Mouse (Mus musculus): Measurements from ENCODE around the gene Ikzf1. TPM values are rescaled to one million over a fixed set of nuclear protein-coding genes. Genes with fewer than 3 reads are reported as not detected.
A peak's percentile ranks its signal among the peaks of the same experiment; 100 is the strongest.

The Ikzf1 gene
- polyA plus RNA-seq, 1 experiment from 2014 or later: 0.39 TPM

DNA sequence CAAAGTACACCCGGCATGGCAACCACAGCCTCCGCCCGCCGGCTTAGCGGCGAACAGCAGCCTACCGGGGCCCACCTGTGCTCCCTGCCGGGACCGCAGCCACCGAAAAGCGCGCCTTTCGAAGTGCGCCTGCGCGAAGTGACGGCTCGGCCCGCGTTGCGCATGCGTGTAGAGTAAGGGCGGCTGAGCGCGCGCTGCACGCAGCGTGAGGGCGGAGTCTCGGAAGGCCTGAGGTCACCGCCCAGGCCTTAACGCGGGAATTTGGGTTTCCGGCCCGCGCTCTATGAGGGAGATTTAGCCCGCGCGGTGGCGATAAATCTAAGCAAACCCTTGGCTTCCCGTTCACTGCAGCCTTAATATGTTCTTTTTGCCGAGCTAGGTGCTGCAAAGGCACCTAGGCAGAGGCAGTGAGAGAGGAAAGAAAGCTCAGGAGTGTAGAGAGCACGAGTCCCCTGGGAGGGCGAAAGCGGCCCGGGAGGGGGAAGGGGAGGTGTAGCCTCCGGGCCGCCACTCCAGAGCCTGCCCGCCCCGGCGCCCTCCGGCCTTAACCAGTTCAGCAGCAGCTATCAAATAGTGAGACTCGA, 124.1 kb downstream of the Ikzf1 start, which contains the start of gene Fignl1:
Gene Fignl1 (minus strand): TSS at position 143 of the 584 bp plus-strand sequence.
- peak within 1 kb of the TSS; percentile 95 for H3K4me2 ChIP-seq (replicated peaks; ENCODE audit: low read depth)
- under 1% methylated on average over 53 of the region's 53 CpGs for WGBS
- peak within 1 kb of the TSS; percentile 96 for H3K27ac ChIP-seq (replicated peaks)
- no peaks in the 10 kb centered on the region for H3K36me3 ChIP-seq (ENCODE audit: control insufficient read depth, insufficient read depth, low read length)
- H3K9ac ChIP-seq (ENCODE audit: low read length): peak within 1 kb of the TSS; percentile 71
- peak within 1 kb of the TSS; percentile 73 for H3K4me3 ChIP-seq (ENCODE audit: low read depth, low read length)
- TF ChIP-seq EP300 (optimal IDR thresholded peaks at IDR 0.05) (no peak), CTCF (IDR thresholded peaks at IDR 0.05; ENCODE audit: low read depth) (peak; percentile 41; the same call in 1 of the 2 replicates)
- ATAC-seq (ENCODE audit: low FRiP score, low TSS enrichment) (peak; percentile 98), DNase-seq (ENCODE audit: low spot score) (peak; percentile 97)
- no peaks in the 10 kb centered on the region for H3K27me3 ChIP-seq (ENCODE audit: control insufficient read depth, insufficient read depth, low read length)
- no peaks in the 10 kb centered on the region for H3K4me1 ChIP-seq (replicated peaks; ENCODE audit: control insufficient read depth, insufficient read depth)
- H3K9me3 ChIP-seq (ENCODE audit: control insufficient read depth, low read length): no peaks in the 10 kb centered on the region

DNA sequence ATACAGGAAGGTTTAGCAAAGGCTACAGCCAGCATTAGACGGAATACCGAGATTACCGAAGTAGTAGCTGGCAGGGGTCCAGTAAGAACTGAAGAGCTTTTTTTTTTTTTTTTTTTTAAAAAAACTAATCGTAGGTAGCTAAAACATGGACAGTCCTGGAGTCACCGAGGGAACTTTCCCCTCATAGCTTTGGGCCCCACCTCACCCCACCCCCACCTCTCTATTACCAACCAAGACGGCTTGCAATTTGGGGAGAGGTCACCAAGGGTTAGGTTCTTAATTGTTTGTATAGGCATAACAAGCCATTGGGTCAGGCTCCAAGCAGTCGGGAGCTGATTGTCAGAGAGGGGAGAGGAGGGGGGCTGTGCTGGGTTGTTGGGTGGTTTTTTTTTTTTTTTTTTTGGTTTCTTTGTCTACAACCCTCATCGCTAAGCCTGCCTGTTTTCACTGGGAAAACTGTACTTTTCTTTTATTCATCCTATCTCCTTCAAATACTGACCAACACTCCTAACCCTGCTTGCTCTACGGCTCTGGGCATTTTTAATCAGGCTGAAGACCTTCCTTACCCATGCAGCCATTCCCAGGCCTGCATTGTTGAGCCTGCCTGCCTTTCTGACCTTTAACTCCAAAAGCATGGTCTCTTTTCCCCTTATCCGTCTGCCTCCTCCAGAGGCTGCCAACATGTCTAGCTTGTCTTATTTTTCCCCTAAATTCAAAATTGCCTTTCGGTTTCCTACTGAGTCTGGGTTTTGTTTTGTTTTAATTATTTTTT, 124.8 kb downstream of the Ikzf1 start:
- WGBS: 10% methylated on average over 11 of the region's 11 CpGs
- no peak for DNase-seq (ENCODE audit: low spot score)
- peak; percentile 5; the same call in 1 of the 2 replicates for ATAC-seq (ENCODE audit: low FRiP score, low TSS enrichment)

DNA sequence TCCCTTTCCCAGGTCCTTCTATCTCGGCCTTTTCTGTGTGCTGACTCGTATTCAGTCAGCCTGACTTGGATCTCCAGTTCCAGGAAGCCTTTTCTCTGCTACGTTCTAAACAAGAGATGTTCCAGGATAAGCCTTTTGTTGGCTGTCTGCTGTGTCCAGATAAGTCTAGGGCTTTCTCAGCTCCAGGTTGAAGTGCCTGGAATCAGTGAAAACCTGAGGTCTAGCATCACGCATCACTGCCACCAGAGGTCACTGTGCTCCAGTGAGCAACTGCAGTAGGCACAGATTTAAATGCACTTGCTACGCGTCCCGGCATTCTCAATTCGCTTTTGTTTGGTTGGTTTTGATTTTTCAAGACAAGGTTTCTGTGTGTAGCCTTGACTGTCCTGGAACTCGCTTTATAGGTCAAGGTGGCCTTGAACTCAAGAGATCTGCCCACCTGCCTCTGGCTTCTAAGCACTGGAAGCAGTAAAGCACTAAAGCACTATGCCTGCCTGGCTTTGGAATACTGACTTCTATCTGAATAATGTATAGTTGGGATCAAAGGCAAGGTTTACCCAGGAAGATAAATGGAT, 127.2 kb downstream of the Ikzf1 start:
- Histone ChIP-seq H3K27me3 (ENCODE audit: control insufficient read depth, insufficient read depth, low read length) (no peaks in the 10 kb centered on the region), H3K9ac (ENCODE audit: low read length) (no peak overlapping the region), H3K9me3 (ENCODE audit: control insufficient read depth, low read length) (no peaks in the 10 kb centered on the region), H3K36me3 (ENCODE audit: control insufficient read depth, insufficient read depth, low read length) (no peaks in the 10 kb centered on the region), H3K4me2 (replicated peaks; ENCODE audit: low read depth) (peak overlapping the region; percentile 44), H3K4me3 (ENCODE audit: low read depth, low read length) (no peak overlapping the region), H3K27ac (replicated peaks) (no peak overlapping the region), H3K4me1 (replicated peaks; ENCODE audit: control insufficient read depth, insufficient read depth) (no peaks in the 10 kb centered on the region)
- ATAC-seq (ENCODE audit: low FRiP score, low TSS enrichment) (0 out of 2 replicates have a peak, but pooled peaks have one; percentile 24), DNase-seq (ENCODE audit: low spot score) (peak; percentile 81)
- 21% methylated on average over 9 of the region's 9 CpGs for WGBS
- TF ChIP-seq EP300 (optimal IDR thresholded peaks at IDR 0.05) (no peak), CTCF (IDR thresholded peaks at IDR 0.05; ENCODE audit: low read depth) (peak; percentile 96)

More for the DNA sequence above, 124.8 kb downstream of the Ikzf1 start:
- TF ChIP-seq CTCF (IDR thresholded peaks at IDR 0.05; ENCODE audit: low read depth) (no peak), EP300 (optimal IDR thresholded peaks at IDR 0.05) (no peak)
- Histone ChIP-seq H3K9ac (ENCODE audit: low read length) (peak overlapping the region; percentile 71), H3K4me3 (ENCODE audit: low read depth, low read length) (peak overlapping the region; percentile 73), H3K36me3 (ENCODE audit: control insufficient read depth, insufficient read depth, low read length) (no peaks in the 10 kb centered on the region), H3K4me2 (replicated peaks; ENCODE audit: low read depth) (peak overlapping the region; percentile 95), H3K27me3 (ENCODE audit: control insufficient read depth, insufficient read depth, low read length) (no peaks in the 10 kb centered on the region), H3K9me3 (ENCODE audit: control insufficient read depth, low read length) (no peaks in the 10 kb centered on the region), H3K4me1 (replicated peaks; ENCODE audit: control insufficient read depth, insufficient read depth) (no peaks in the 10 kb centered on the region), H3K27ac (replicated peaks) (peak overlapping the region; percentile 96)

DNA sequence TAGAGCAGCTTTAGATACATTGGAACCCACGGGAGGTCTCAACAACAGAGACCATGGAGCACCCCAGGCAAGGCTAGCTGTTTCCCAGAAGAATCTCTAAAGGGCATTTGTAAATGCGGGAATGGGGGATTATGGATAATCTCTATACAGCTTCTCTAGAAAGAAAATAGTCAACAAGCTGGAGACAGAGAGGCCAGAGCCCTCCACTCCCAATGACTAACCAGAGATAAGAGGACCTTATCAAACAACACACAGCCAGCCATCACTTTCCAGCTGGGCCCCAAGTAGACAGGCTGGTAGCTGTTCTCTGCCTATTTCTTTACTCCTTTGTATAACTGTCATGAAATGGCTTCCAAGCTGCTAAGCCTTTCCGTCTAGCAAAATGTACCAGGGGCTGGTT, 130.9 kb downstream of the Ikzf1 start:
- H3K4me2 ChIP-seq (replicated peaks; ENCODE audit: low read depth): no peak overlapping the region
- ATAC-seq (ENCODE audit: low FRiP score, low TSS enrichment) (no peak), DNase-seq (ENCODE audit: low spot score) (no peak)
- no peak for TF ChIP-seq EP300 (optimal IDR thresholded peaks at IDR 0.05)
- TF ChIP-seq CTCF (IDR thresholded peaks at IDR 0.05; ENCODE audit: low read depth): no peak
- no peaks in the 10 kb centered on the region for H3K4me1 ChIP-seq (replicated peaks; ENCODE audit: control insufficient read depth, insufficient read depth)
- no peaks in the 10 kb centered on the region for H3K9me3 ChIP-seq (ENCODE audit: control insufficient read depth, low read length)
- H3K4me3 ChIP-seq (ENCODE audit: low read depth, low read length): no peak overlapping the region
- WGBS: 54% methylated on average over 3 of the region's 3 CpGs
- no peaks in the 10 kb centered on the region for H3K27me3 ChIP-seq (ENCODE audit: control insufficient read depth, insufficient read depth, low read length)
- no peak overlapping the region for H3K27ac ChIP-seq (replicated peaks)
- H3K36me3 ChIP-seq (ENCODE audit: control insufficient read depth, insufficient read depth, low read length): no peaks in the 10 kb centered on the region
- no peak overlapping the region for H3K9ac ChIP-seq (ENCODE audit: low read length)

DNA sequence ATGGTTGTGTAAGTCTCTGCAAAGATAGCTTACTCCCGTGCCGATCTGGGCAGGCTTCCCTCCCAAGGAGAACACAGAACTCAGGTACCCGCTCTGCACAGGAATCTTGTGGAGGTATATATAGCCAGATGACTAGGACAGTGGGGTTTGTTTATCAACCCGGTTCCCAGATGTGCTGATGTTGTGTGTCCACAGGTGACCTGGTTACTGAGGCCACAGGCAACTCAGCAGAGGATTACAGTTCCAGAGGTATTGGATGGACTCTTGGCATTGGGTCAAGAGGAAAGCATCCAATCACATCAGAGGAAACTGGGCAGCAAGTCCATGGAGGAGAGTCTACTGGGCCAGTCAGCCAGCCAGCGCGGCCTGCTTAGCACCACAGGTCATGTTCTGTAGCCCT, 134.0 kb downstream of the Ikzf1 start:
- no peak overlapping the region for H3K4me2 ChIP-seq (replicated peaks; ENCODE audit: low read depth)
- H3K9ac ChIP-seq (ENCODE audit: low read length): no peak overlapping the region
- no peak for DNase-seq (ENCODE audit: low spot score)
- no peaks in the 10 kb centered on the region; the same call in 1 of the 2 replicates for H3K4me1 ChIP-seq (replicated peaks; ENCODE audit: control insufficient read depth, insufficient read depth)
- H3K27me3 ChIP-seq (ENCODE audit: control insufficient read depth, insufficient read depth, low read length): no peaks in the 10 kb centered on the region
- no peak overlapping the region for H3K27ac ChIP-seq (replicated peaks)
- 88% methylated on average over 6 of the region's 6 CpGs for whole genome bisulfite sequencing
- no peaks in the 10 kb centered on the region for H3K9me3 ChIP-seq (ENCODE audit: control insufficient read depth, low read length)
- no peaks in the 10 kb centered on the region for H3K36me3 ChIP-seq (ENCODE audit: control insufficient read depth, insufficient read depth, low read length)
- TF ChIP-seq EP300 (optimal IDR thresholded peaks at IDR 0.05) (no peak), CTCF (IDR thresholded peaks at IDR 0.05; ENCODE audit: low read depth) (no peak)
- no peak for ATAC-seq (ENCODE audit: low FRiP score, low TSS enrichment)
- H3K4me3 ChIP-seq (ENCODE audit: low read depth, low read length): no peak overlapping the region
